Mouse (Mus musculus) brain, embryonic 18.5 days (tissue): ENCODE measurements at regions not wholly inside any gene's neighbourhood (a gene's known extent, or its start where the extent isn't known, plus 50 kb on each side); places are given as distances from the start of the nearest gene placed in this dataset.
A peak's percentile ranks its signal among the peaks of the same experiment; 100 is the strongest.

Experiments
- DNase-seq: peaks from one replicate; pipeline ENCODE4 v3.0.0-alpha.2; 2012; ENCODE audit warnings: low read depth, low spot score

- DNase-seq: peak; percentile 26
These were observed 406.7 kb downstream of the Gm597 start for GRCm38 (mm10) chr1:28373351-28373750.

GRCm38 (mm10) chr1:28349411-28349973, 430.6 kb downstream of the Gm597 start:
- DNase-seq: peak; percentile 32

- no peak for DNase-seq
These were observed 431.5 kb downstream of the Gm597 start for GRCm38 (mm10) chr1:28348572-28348971.

- no peak for DNase-seq
These were observed 440.0 kb downstream of the Gm597 start for GRCm38 (mm10) chr1:28340054-28340453.

GRCm38 (mm10) chr1:28334366-28334765, 445.7 kb downstream of the Gm597 start:
- no peak for DNase-seq

- no peak for DNase-seq
These were observed 448.0 kb downstream of the Gm597 start for GRCm38 (mm10) chr1:28332031-28332430.

DNA sequence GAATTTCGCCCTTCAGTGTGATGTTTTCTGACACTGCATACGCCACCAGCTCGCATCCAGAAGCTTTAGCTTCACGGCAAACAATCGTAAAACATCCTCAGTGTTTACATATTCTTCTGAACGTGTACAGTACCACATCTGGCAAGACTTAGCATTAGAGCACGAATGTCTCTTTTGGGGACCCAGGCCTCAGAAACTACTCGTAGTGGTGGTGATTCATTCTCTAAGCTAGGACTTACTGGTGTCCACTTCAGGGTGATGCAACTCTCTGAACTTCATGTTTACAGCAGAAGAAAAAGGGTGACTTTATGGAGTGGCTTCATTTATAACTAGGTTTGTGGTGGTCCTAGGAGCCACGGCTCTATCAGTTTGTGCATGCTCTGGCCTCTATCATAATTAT, 451.1 kb downstream of the Gm597 start:
- DNase-seq: no peak

DNA sequence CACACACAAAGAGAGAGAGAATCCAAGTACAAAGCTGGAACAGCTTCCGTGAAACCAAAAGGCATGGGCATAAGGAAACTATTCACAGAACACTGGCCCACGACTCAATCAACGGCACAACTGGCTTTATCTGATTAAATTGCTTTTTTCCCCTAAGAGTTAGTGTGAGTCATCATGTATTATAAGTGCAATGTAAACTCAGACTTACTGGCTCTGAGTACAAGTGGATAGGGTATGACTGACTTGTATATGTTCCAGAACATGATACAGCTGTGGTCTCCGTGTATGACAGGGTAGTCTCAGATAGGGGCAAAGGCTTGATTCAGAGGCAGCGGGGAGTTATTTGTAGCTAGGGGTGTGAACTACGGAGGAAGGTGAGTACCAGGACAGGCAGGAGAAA, 451.5 kb downstream of the Gm597 start:
- no peak for DNase-seq

GRCm38 (mm10) chr1:28324141-28324540, 455.9 kb downstream of the Gm597 start:
- DNase-seq: no peak
